Mouse (Mus musculus) layer of hippocampus, adult 8-10 months (tissue): ENCODE results near the gene Mtnr1a. TPM values are rescaled to one million over a fixed set of nuclear protein-coding genes. Genes with fewer than 3 reads are reported as not detected.

ENCODE experiments used
- DNase-seq, 2 experiments: peaks; one replicate each; pipeline ENCODE4 v3.0.0; 2022; ENCODE audit warnings: low spot score in 2 of 2
- total RNA-seq, 4 experiments: library from RNA; stranded (reverse); gene quantifications; 2 replicates each; pipeline ENCODE4 v1.2.4; 2022

Gene Mtnr1a
- total RNA-seq, 4 experiments from 2014 or later: not detected

GRCm38 (mm10) chr8:45109371-45110063, 40.6 kb downstream of the Mtnr1a start:
- peak; percentile 23 to 42 for DNase-seq

DNA sequence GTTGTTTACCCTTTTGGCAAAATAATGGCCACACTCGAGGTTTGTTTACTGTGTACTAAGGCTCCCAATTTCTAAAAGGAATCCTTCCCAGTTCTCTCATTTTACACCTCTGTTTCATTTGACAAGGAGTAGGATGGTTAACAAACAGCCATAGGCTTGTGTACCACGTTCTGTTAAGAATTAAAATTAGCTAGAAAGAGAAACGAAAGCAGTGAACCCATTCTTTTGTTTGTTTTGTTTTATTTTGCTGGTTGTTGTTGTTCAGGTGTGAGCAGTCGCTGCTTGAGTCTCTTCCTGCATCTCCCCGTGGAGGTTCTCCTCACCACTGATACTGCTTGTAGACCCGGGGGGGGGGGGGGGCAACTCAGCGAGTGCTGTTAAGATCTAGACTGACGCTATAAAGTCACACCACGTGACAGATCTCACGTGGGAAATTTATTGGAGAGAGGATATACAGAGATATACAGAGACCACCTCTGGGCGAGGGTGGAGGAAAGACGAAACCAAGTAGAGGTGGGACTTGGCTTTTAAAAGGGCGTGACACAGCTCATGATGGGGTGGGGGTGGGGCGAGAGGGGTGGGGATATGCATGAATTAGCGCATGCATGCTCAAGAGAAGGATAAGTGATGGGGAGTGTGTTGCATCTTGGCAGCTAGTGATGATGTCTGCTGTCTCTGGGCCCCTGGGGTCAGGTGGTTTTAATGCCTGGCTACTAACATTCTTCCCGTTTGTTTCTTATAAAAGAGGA, 41.3 kb downstream of the Mtnr1a start:
- DNase-seq: no peak

DNA sequence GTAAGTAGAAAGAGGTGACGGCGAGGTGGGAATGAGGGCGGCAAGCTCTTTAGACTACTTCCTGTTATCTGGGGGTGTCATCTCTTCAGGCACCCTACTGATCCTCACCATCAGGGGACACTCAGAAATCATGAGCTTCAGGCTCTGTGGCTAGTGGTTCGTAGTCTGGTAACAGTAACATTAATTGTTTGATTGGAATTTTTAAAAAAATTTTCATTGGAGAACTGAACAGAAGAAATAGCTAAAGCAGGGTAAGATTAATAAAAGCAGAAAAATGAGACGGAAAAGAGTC, 41.8 kb downstream of the Mtnr1a start:
- DNase-seq: no peak

GRCm38 (mm10) chr8:45111820-45112219, 42.9 kb downstream of the Mtnr1a start:
- DNase-seq: no peak

GRCm38 (mm10) chr8:45117588-45117987, 48.7 kb downstream of the Mtnr1a start:
- DNase-seq: no peak

- peak in 1 of 2 experiments; percentile 37 for DNase-seq
These were observed 56.7 kb downstream of the Mtnr1a start for GRCm38 (mm10) chr8:45125680-45126079.

Other genes with a start within 250 kb of the Mtnr1a start
- gene Fat1, start 133.7 kb upstream of the Mtnr1a start, total RNA-seq: 10 to 100 TPM; 23.0 to 24.5 (median 24.4) TPM
- not detected for gene F11, start 192.9 kb downstream of the Mtnr1a start, total RNA-seq
- under 1 TPM in 2 of 4 experiments, not detected in 2; 0.11 to 0.13 TPM for gene Klkb1, start 225.7 kb downstream of the Mtnr1a start, total RNA-seq
- gene Gm45753, start 239.3 kb downstream of the Mtnr1a start, total RNA-seq: under 1 TPM in 1 of 4 experiments, not detected in 3; 0.28 TPM